Mouse (Mus musculus): Measurements from ENCODE around the gene Gm49325. TPM values are rescaled to one million over a fixed set of nuclear protein-coding genes. Genes with fewer than 3 reads are reported as not detected.

Gm49325 gene
- polyA plus RNA-seq, 1 experiment from 2014 or later = 15.7 TPM

- no peak for ATAC-seq (ENCODE audit: low FRiP score)
- peaks cover 24% of the 10 kb centered on the region for H3K4me1 ChIP-seq
- no peak overlapping the region for H3K9ac ChIP-seq
- H3K27ac ChIP-seq = no peak overlapping the region
- H3K4me3 ChIP-seq (replicated peaks) = no peak overlapping the region
- no peak overlapping the region for H3K4me2 ChIP-seq
- 0 out of 2 replicates have a peak, but pooled peaks cover 7% of the 10 kb centered on the region for H3K27me3 ChIP-seq
- no peaks in the 10 kb centered on the region; the same call in 1 of the 2 replicates for H3K36me3 ChIP-seq (replicated peaks)
- no peaks in the 10 kb centered on the region for H3K9me3 ChIP-seq
- WGBS = 73% methylated on average over 10 of the region's 10 CpGs
Observed at GRCm38 (mm10) chr10:77580027-77580920, 25.7 kb upstream of the Gm49325 start.

GRCm38 (mm10) chr10:77581023-77581407, 25.0 kb upstream of the Gm49325 start:
- Histone ChIP-seq H3K9me3 (no peaks in the 10 kb centered on the region), H3K9ac (peak overlapping the region; percentile 59), H3K4me1 (peaks cover 24% of the 10 kb centered on the region), H3K27ac (peak overlapping the region; percentile 74), H3K4me2 (peak overlapping the region; percentile 85), H3K36me3 (replicated peaks) (no peaks in the 10 kb centered on the region; the same call in 1 of the 2 replicates), H3K4me3 (replicated peaks) (peak overlapping the region; percentile 83), H3K27me3 (0 out of 2 replicates have a peak, but pooled peaks cover 7% of the 10 kb centered on the region)
- peak; percentile 18; the same call in 1 of the 2 replicates for ATAC-seq (ENCODE audit: low FRiP score)
- 9% methylated on average over 8 of the region's 8 CpGs for WGBS

- peak within 1 kb of the TSS; percentile 87 for H3K9ac ChIP-seq
- no peaks in the 10 kb centered on the region for H3K9me3 ChIP-seq
- peak within 1 kb of the TSS; percentile 83 for H3K4me3 ChIP-seq (replicated peaks)
- H3K36me3 ChIP-seq (replicated peaks) = peaks cover 1% of the 10 kb centered on the region; the same call in 1 of the 2 replicates
- H3K27ac ChIP-seq = peak within 1 kb of the TSS; percentile 77
- peak; percentile 98 for ATAC-seq (ENCODE audit: low FRiP score)
- H3K4me2 ChIP-seq = peak within 1 kb of the TSS; percentile 85
- under 1% methylated on average over 64 of the region's 64 CpGs for WGBS
- peaks cover 24% of the 10 kb centered on the region for H3K4me1 ChIP-seq
- H3K27me3 ChIP-seq = 0 out of 2 replicates have a peak, but pooled peaks cover 7% of the 10 kb centered on the region
Observed at GRCm38 (mm10) chr10:77581408-77582284, 24.4 kb upstream of the Gm49325 start, which contains the start of gene Pttg1ip. Gene Pttg1ip (plus strand): TSS chr10:77581720.

GRCm38 (mm10) chr10:77582285-77582618, 23.7 kb upstream of the Gm49325 start:
- peak overlapping the region; percentile 77; the same call in 1 of the 2 replicates for H3K27ac ChIP-seq
- no peak; the same call in 1 of the 2 replicates for ATAC-seq (ENCODE audit: low FRiP score)

GRCm38 (mm10) chr10:77583795-77584422, 22.1 kb upstream of the Gm49325 start:
- no peak for ATAC-seq (ENCODE audit: low FRiP score)
- Histone ChIP-seq H3K27ac (0 out of 2 replicates have a peak overlapping the region, but pooled peaks have one; percentile 31), H3K4me2 (no peak overlapping the region), H3K9ac (no peak overlapping the region; the same call in 1 of the 2 replicates), H3K4me1 (peaks cover 30% of the 10 kb centered on the region), H3K4me3 (replicated peaks) (no peak overlapping the region), H3K9me3 (no peaks in the 10 kb centered on the region), H3K27me3 (0 out of 2 replicates have a peak, but pooled peaks cover 6% of the 10 kb centered on the region), H3K36me3 (replicated peaks) (peaks cover 18% of the 10 kb centered on the region)
- WGBS = 77% methylated on average over 10 of the region's 10 CpGs

More at GRCm38 (mm10) chr10:77582285-77582618, 23.7 kb upstream of the Gm49325 start:
- Histone ChIP-seq H3K9ac (peak overlapping the region; percentile 87), H3K4me2 (peak overlapping the region; percentile 85), H3K4me1 (peaks cover 24% of the 10 kb centered on the region), H3K27me3 (0 out of 2 replicates have a peak, but pooled peaks cover 7% of the 10 kb centered on the region), H3K4me3 (replicated peaks) (peak overlapping the region; percentile 83), H3K36me3 (replicated peaks) (peaks cover 5% of the 10 kb centered on the region), H3K9me3 (no peaks in the 10 kb centered on the region)
- 9% methylated on average over 8 of the region's 8 CpGs for WGBS

GRCm38 (mm10) chr10:77586637-77587036, 19.4 kb upstream of the Gm49325 start:
- Histone ChIP-seq H3K9ac (no peak overlapping the region), H3K36me3 (replicated peaks) (peaks cover 37% of the 10 kb centered on the region), H3K9me3 (no peaks in the 10 kb centered on the region), H3K27me3 (no peaks in the 10 kb centered on the region), H3K27ac (no peak overlapping the region), H3K4me3 (replicated peaks) (no peak overlapping the region), H3K4me2 (no peak overlapping the region), H3K4me1 (peaks cover 33% of the 10 kb centered on the region)
- no peak for ATAC-seq (ENCODE audit: low FRiP score)
- WGBS = 91% methylated on average over 3 of the region's 3 CpGs

GRCm38 (mm10) chr10:77587091-77587775, 18.8 kb upstream of the Gm49325 start:
- no peak overlapping the region for H3K9ac ChIP-seq
- no peak overlapping the region for H3K27ac ChIP-seq
- no peak overlapping the region for H3K4me3 ChIP-seq (replicated peaks)
- no peaks in the 10 kb centered on the region for H3K9me3 ChIP-seq
- H3K4me2 ChIP-seq = no peak overlapping the region
- peaks cover 30% of the 10 kb centered on the region for H3K4me1 ChIP-seq
- no peak for ATAC-seq (ENCODE audit: low FRiP score)
- peaks cover 41% of the 10 kb centered on the region for H3K36me3 ChIP-seq (replicated peaks)
- H3K27me3 ChIP-seq = no peaks in the 10 kb centered on the region
- 95% methylated on average over 6 of the region's 6 CpGs for WGBS

GRCm38 (mm10) chr10:77588036-77588435, 18.0 kb upstream of the Gm49325 start:
- Histone ChIP-seq H3K36me3 (replicated peaks) (peaks cover 50% of the 10 kb centered on the region), H3K9ac (no peak overlapping the region), H3K9me3 (no peaks in the 10 kb centered on the region), H3K4me2 (no peak overlapping the region), H3K4me3 (replicated peaks) (no peak overlapping the region), H3K4me1 (peaks cover 22% of the 10 kb centered on the region), H3K27me3 (no peaks in the 10 kb centered on the region), H3K27ac (no peak overlapping the region)
- WGBS = 86% methylated on average over 2 of the region's 2 CpGs
- no peak for ATAC-seq (ENCODE audit: low FRiP score)

GRCm38 (mm10) chr10:77589117-77589516, 16.9 kb upstream of the Gm49325 start:
- Histone ChIP-seq H3K4me2 (no peak overlapping the region), H3K4me1 (peaks cover 13% of the 10 kb centered on the region; the same call in 1 of the 2 replicates), H3K4me3 (replicated peaks) (no peak overlapping the region), H3K9ac (no peak overlapping the region), H3K27ac (no peak overlapping the region), H3K36me3 (replicated peaks) (peaks cover 60% of the 10 kb centered on the region), H3K9me3 (no peaks in the 10 kb centered on the region), H3K27me3 (no peaks in the 10 kb centered on the region)
- no peak for ATAC-seq (ENCODE audit: low FRiP score)
- 85% methylated on average over 7 of the region's 7 CpGs for WGBS

GRCm38 (mm10) chr10:77589749-77590148, 16.2 kb upstream of the Gm49325 start:
- no peak for ATAC-seq (ENCODE audit: low FRiP score)
- no peak overlapping the region for H3K27ac ChIP-seq
- no peaks in the 10 kb centered on the region for H3K9me3 ChIP-seq
- peaks cover 13% of the 10 kb centered on the region; the same call in 1 of the 2 replicates for H3K4me1 ChIP-seq
- no peak overlapping the region for H3K4me3 ChIP-seq (replicated peaks)
- 87% methylated on average over 8 of the region's 8 CpGs for WGBS
- H3K9ac ChIP-seq = no peak overlapping the region
- H3K27me3 ChIP-seq = no peaks in the 10 kb centered on the region
- H3K36me3 ChIP-seq (replicated peaks) = peaks cover 67% of the 10 kb centered on the region
- no peak overlapping the region for H3K4me2 ChIP-seq

GRCm38 (mm10) chr10:77590812-77591211, 15.2 kb upstream of the Gm49325 start:
- peak overlapping the region; percentile 17; the same call in 1 of the 2 replicates for H3K9ac ChIP-seq
- H3K27ac ChIP-seq = no peak overlapping the region
- H3K4me1 ChIP-seq = peaks cover 13% of the 10 kb centered on the region; the same call in 1 of the 2 replicates
- H3K27me3 ChIP-seq = no peaks in the 10 kb centered on the region
- 36% methylated on average over 6 of the region's 6 CpGs for WGBS
- H3K9me3 ChIP-seq = no peaks in the 10 kb centered on the region
- H3K4me2 ChIP-seq = no peak overlapping the region
- peaks cover 77% of the 10 kb centered on the region for H3K36me3 ChIP-seq (replicated peaks)
- no peak overlapping the region for H3K4me3 ChIP-seq (replicated peaks)
- peak; percentile 64; the same call in 1 of the 2 replicates for ATAC-seq (ENCODE audit: low FRiP score)

All from forebrain, embryonic 12.5 days (tissue).